Mouse (Mus musculus) kidney, embryonic 14.5 days (tissue): ENCODE measurements around the gene Tmem11. TPM values are rescaled to one million over a fixed set of nuclear protein-coding genes. Genes with fewer than 3 reads are reported as not detected.
"Not testable (repeated sequence)": the region's sequence is repeated elsewhere in the genome, so short reads cannot be mapped to it uniquely, and the experiment has no call there.

Source experiments
- ATAC-seq: fragments of 200-750 bp; cut with Nextera tagmentation; 2 replicates; pipeline ENCODE4 v1.8.0; 2017; ENCODE audit warnings: moderate number of reproducible peaks, mild to moderate bottlenecking, moderate TSS enrichment, moderate library complexity; ENCODE audit not compliant: low FRiP score, low TSS enrichment
- H3K27ac ChIP-seq: fragments of 300-500 bp; sonication (generic); 2 replicates; pipeline ENCODE4 v1.5.1; 2014; ENCODE audit warnings: low read depth, mild to moderate bottlenecking, low read length, moderate library complexity, mixed read lengths
- H3K27me3 ChIP-seq: fragments of 300-500 bp; sonication (generic); 2 replicates; pipeline ENCODE4 v1.6.1; 2014; ENCODE audit warnings: mild to moderate bottlenecking, low read length; ENCODE audit not compliant: control insufficient read depth, insufficient read depth
- H3K36me3 ChIP-seq: fragments of 300-500 bp; sonication (generic); 2 replicates; pipeline ENCODE4 v1.6.1; 2014; ENCODE audit warnings: low read length, mixed read lengths; ENCODE audit not compliant: control insufficient read depth, insufficient read depth
- H3K4me1 ChIP-seq: fragments of 300-500 bp; sonication (generic); 2 replicates; pipeline ENCODE4 v1.6.1; 2014; ENCODE audit warnings: low read length, mixed read lengths; ENCODE audit not compliant: control insufficient read depth, insufficient read depth
- H3K4me2 ChIP-seq: fragments of 300-500 bp; sonication (generic); replicated peaks from 2 replicates; pipeline ENCODE4 v1.6.1; 2014; ENCODE audit warnings: low read depth, mild to moderate bottlenecking, low read length
- H3K4me3 ChIP-seq: fragments of 300-500 bp; sonication (generic); 2 replicates; pipeline ENCODE4 v1.5.1; 2014; ENCODE audit warnings: mild to moderate bottlenecking, low read length
- H3K9ac ChIP-seq: fragments of 300-500 bp; sonication (generic); 2 replicates; pipeline ENCODE4 v1.6.1; 2014; ENCODE audit warnings: low read depth, mild to moderate bottlenecking, low read length, moderate library complexity
- H3K9me3 ChIP-seq: fragments of 300-500 bp; sonication (generic); 2 replicates; pipeline ENCODE4 v1.6.1; 2016; ENCODE audit warnings: low read length; ENCODE audit not compliant: control insufficient read depth
- WGBS: fragments of 180-500 bp; shearing (Covaris S2); extraction: QIAGEN DNeasy Blood & Tissue Kit; methylation state at CpG from one replicate; pipeline ENCODE4 v1.1.7; 2014; 5-methylcytosine and 5-hydroxymethylcytosine counted together
- polyA plus RNA-seq: library from polyadenylated mRNA; unstranded; fragments of >200 nt; fragmentation: Nextera tagmentation; extraction: Ambion mirVana; gene quantifications from 2 replicates; pipeline ENCODE4 v1.2.1, GENCODE M21; 2014

Gene Tmem11
- polyA plus RNA-seq, 1 experiment from 2014 or later, result 72.9 TPM

- peak; percentile 76 for ATAC-seq
- peaks cover 24% of the 10 kb centered on the region for H3K4me1 ChIP-seq
These were observed 938 bp downstream of the Tmem11 start for GRCm38 (mm10) chr11:60878056-60878612.

DNA sequence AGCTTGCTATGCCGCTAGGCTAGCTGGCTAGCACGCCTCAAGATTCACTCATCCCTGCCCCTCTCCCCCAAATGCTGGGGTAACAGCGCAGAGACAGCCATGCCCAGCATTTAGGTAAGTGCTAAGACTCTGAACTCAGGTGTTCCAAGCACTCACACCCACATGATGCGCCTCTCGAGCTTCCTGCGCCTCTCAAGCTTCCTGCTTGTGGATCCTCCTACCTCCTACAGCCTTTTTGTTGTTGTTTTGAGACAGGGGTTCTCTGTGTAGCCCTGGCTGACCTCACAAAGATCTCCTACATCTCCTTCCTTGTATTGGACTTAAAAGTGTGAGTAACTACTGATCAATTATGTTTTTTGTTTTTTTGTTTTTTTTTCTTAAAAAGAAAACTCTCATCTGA lies 6.0 kb downstream of the Tmem11 start:
- 82% methylated on average over 6 of the region's 6 CpGs for WGBS
- Histone ChIP-seq H3K36me3 (peaks cover 14% of the 10 kb centered on the region; the same call in 1 of the 2 replicates), H3K27ac (no peak overlapping the region), H3K4me3 (no peak overlapping the region), H3K9me3 (no peaks in the 10 kb centered on the region), H3K27me3 (no peaks in the 10 kb centered on the region), H3K4me2 (no peak overlapping the region), H3K9ac (no peak overlapping the region), H3K4me1 (peaks cover 33% of the 10 kb centered on the region)
- no peak for ATAC-seq

More at GRCm38 (mm10) chr11:60878056-60878612, 938 bp downstream of the Tmem11 start:
- peak overlapping the region; percentile 92 for H3K9ac ChIP-seq
- peak overlapping the region; percentile 78 for H3K4me3 ChIP-seq
- no peaks in the 10 kb centered on the region for H3K9me3 ChIP-seq
- no peaks in the 10 kb centered on the region; the same call in 1 of the 2 replicates for H3K36me3 ChIP-seq
- under 1% methylated on average over 52 of the region's 52 CpGs for WGBS
- H3K4me2 ChIP-seq, result peak overlapping the region; percentile 70
- peak overlapping the region; percentile 79 for H3K27ac ChIP-seq
- H3K27me3 ChIP-seq, result no peaks in the 10 kb centered on the region

GRCm38 (mm10) chr11:60871409-60871808 lies 7.7 kb downstream of the Tmem11 start:
- peaks cover 14% of the 10 kb centered on the region; the same call in 1 of the 2 replicates for H3K36me3 ChIP-seq
- WGBS, result 82% methylated on average over 4 of the region's 4 CpGs
- H3K4me2 ChIP-seq, result no peak overlapping the region
- peaks cover 20% of the 10 kb centered on the region for H3K4me1 ChIP-seq
- H3K27me3 ChIP-seq, result no peaks in the 10 kb centered on the region
- no peaks in the 10 kb centered on the region for H3K9me3 ChIP-seq
- H3K27ac ChIP-seq, result no peak overlapping the region
- H3K4me3 ChIP-seq, result no peak overlapping the region
- H3K9ac ChIP-seq, result no peak overlapping the region
- no peak for ATAC-seq

GRCm38 (mm10) chr11:60869471-60869870 lies 9.6 kb downstream of the Tmem11 start:
- not testable (repeated sequence) for H3K9ac ChIP-seq, ATAC-seq, H3K9me3 ChIP-seq, H3K27me3 ChIP-seq, H3K4me2 ChIP-seq, H3K4me3 ChIP-seq, H3K27ac ChIP-seq
- WGBS, result 96% methylated on average over 6 of the region's 6 CpGs
- Histone ChIP-seq H3K4me1 (peaks cover 14% of the 10 kb centered on the region), H3K36me3 (peaks cover 25% of the 10 kb centered on the region)

DNA sequence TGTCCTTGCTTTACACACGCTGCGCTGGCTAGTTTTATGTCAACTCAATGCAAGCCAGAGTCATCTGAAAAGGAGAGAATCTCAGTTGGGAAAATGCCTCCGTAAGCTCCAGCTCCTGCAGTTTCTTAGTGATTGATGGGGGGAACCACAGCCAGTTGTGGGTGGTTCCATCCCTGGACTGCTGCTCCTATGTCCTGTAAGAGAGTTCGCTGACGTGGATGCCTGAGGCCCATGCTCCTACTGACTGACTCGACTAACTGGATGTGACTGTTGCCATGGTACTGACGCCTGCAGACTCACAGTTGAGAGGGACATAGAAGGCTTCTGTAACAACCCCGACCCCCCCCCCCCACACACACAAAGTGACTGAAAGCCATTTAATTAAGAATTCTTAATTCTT lies 11.2 kb downstream of the Tmem11 start:
- H3K27me3 ChIP-seq, result no peaks in the 10 kb centered on the region
- no peak overlapping the region for H3K27ac ChIP-seq
- H3K4me3 ChIP-seq, result no peak overlapping the region
- WGBS, result 52% methylated on average over 8 of the region's 8 CpGs
- H3K36me3 ChIP-seq, result peaks cover 39% of the 10 kb centered on the region
- H3K9ac ChIP-seq, result no peak overlapping the region
- no peaks in the 10 kb centered on the region for H3K9me3 ChIP-seq
- H3K4me2 ChIP-seq, result no peak overlapping the region
- ATAC-seq, result 0 out of 2 replicates have a peak, but pooled peaks have one; percentile 56
- peaks cover 11% of the 10 kb centered on the region; the same call in 1 of the 2 replicates for H3K4me1 ChIP-seq

DNA sequence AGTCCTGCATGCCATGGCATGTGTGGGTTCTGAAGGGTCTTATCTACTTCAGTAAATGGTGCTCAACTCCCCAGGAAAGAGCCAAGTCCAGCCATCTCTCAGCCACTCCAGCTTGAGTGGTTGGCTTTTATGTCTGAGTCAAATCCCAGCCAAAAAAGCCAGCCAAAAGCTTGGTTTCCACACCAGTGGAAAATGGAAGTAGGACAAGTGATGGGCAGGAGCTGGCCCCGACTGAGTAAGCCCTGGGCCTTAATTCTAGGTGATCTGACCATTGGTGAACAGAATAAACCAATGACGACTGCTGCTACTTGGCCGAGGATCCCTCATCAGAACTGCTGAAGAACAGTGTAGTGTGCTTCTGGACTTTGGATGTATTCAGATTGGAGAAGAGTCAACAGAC lies 11.6 kb downstream of the Tmem11 start:
- peaks cover 8% of the 10 kb centered on the region; the same call in 1 of the 2 replicates for H3K4me1 ChIP-seq
- no peak for ATAC-seq
- H3K4me2 ChIP-seq, result no peak overlapping the region
- H3K36me3 ChIP-seq, result peaks cover 39% of the 10 kb centered on the region
- WGBS, result 86% methylated on average over 3 of the region's 3 CpGs
- no peak overlapping the region for H3K27ac ChIP-seq
- no peak overlapping the region for H3K4me3 ChIP-seq
- H3K9ac ChIP-seq, result no peak overlapping the region
- no peaks in the 10 kb centered on the region for H3K9me3 ChIP-seq
- no peaks in the 10 kb centered on the region for H3K27me3 ChIP-seq

DNA sequence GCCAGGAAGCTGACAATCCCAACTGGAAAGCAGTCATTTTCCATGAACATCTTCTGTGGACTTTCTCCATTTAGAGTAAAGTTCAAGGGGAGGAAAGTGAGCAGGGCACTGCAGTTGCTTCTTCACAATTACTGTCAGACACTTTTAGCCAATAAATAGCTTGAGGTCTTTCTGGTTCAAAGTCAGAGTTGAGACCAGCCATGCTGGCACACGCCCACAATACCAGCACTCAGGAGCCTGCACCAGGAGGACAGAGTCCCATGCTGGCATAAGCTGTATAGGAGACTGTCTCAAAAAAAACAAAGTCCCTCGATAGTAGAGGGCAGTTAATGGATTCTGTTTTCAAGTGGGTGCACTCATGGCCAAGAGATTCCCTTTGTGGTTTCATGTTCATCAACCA lies 13.1 kb downstream of the Tmem11 start:
- Histone ChIP-seq H3K4me2 (no peak overlapping the region), H3K27me3 (no peaks in the 10 kb centered on the region), H3K27ac (no peak overlapping the region), H3K4me1 (0 out of 2 replicates have a peak, but pooled peaks cover 3% of the 10 kb centered on the region), H3K36me3 (peaks cover 51% of the 10 kb centered on the region), H3K9ac (no peak overlapping the region), H3K9me3 (no peaks in the 10 kb centered on the region), H3K4me3 (no peak overlapping the region)
- ATAC-seq, result no peak
- 62% methylated on average over 2 of the region's 2 CpGs for WGBS

GRCm38 (mm10) chr11:60864916-60865315 lies 14.2 kb downstream of the Tmem11 start:
- Histone ChIP-seq H3K4me3 (no peak overlapping the region), H3K4me2 (no peak overlapping the region), H3K4me1 (0 out of 2 replicates have a peak, but pooled peaks cover 3% of the 10 kb centered on the region), H3K9ac (no peak overlapping the region), H3K36me3 (peaks cover 54% of the 10 kb centered on the region), H3K27me3 (no peaks in the 10 kb centered on the region), H3K9me3 (no peaks in the 10 kb centered on the region), H3K27ac (no peak overlapping the region)
- no peak for ATAC-seq
- WGBS, result 85% methylated on average over 14 of the region's 14 CpGs

DNA sequence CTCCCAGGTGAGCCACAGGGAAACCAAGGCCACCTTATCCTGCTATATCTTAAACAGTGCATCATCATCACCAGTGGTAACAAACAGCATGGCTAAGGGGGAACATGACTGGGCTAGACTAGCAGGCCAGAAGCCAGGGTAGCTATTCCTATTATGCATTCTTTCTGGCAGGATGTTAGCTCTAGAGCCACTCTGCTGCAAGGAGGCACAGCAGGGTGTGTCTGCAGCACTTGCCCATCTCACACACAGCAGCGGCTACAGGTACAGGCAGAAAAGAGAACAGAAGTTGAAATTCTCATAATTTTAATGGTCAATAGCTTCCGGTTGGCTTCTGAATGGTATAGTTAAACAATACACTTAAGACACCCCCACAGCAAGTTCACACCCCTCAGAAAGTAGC lies 14.9 kb downstream of the Tmem11 start:
- H3K4me3 ChIP-seq, result no peak overlapping the region
- H3K27me3 ChIP-seq, result no peaks in the 10 kb centered on the region
- H3K4me1 ChIP-seq, result 0 out of 2 replicates have a peak, but pooled peaks cover 3% of the 10 kb centered on the region
- peaks cover 51% of the 10 kb centered on the region for H3K36me3 ChIP-seq
- H3K9ac ChIP-seq, result no peak overlapping the region
- no peak overlapping the region for H3K4me2 ChIP-seq
- H3K27ac ChIP-seq, result no peak overlapping the region
- no peak for ATAC-seq
- H3K9me3 ChIP-seq, result no peaks in the 10 kb centered on the region
- 83% methylated on average over 2 of the region's 2 CpGs for WGBS
